Mouse (Mus musculus) retina, embryonic 14.5 days (tissue): ENCODE measurements around the gene Slain1.
A peak's percentile ranks its signal among the peaks of the same experiment; 100 is the strongest.
"Not testable (repeated sequence)": the region's sequence is repeated elsewhere in the genome, so short reads cannot be mapped to it uniquely, and the experiment has no call there.

Experiments used
- DNase-seq: peaks from one replicate; pipeline ENCODE4 v3.0.0-alpha.2; 2015; ENCODE audit warnings: low spot score

Slain1 gene

GRCm38 (mm10) chr14:103720637-103721355, 70.8 kb downstream of the Slain1 start:
- peak; percentile 87 for DNase-seq

- DNase-seq: no peak
Measured at GRCm38 (mm10) chr14:103723314-103723713, 73.3 kb downstream of the Slain1 start.

GRCm38 (mm10) chr14:103723841-103724240, 73.8 kb downstream of the Slain1 start:
- no peak for DNase-seq

GRCm38 (mm10) chr14:103728506-103728905, 78.5 kb downstream of the Slain1 start:
- DNase-seq: no peak

GRCm38 (mm10) chr14:103728951-103729725, 79.1 kb downstream of the Slain1 start:
- DNase-seq: no peak

- no peak for DNase-seq
Measured at GRCm38 (mm10) chr14:103729760-103730367, 79.8 kb downstream of the Slain1 start.

GRCm38 (mm10) chr14:103732626-103733025, 82.6 kb downstream of the Slain1 start:
- no peak for DNase-seq

GRCm38 (mm10) chr14:103741216-103741615, 91.2 kb downstream of the Slain1 start:
- no peak for DNase-seq

- no peak for DNase-seq
Measured at GRCm38 (mm10) chr14:103742150-103742549, 92.1 kb downstream of the Slain1 start.

GRCm38 (mm10) chr14:103747345-103747744, 97.3 kb downstream of the Slain1 start:
- DNase-seq: peak; percentile 19

GRCm38 (mm10) chr14:103750638-103751037, 100.6 kb downstream of the Slain1 start:
- DNase-seq: not testable (repeated sequence)

- no peak for DNase-seq
Measured at GRCm38 (mm10) chr14:103751384-103751783, 101.4 kb downstream of the Slain1 start.

GRCm38 (mm10) chr14:103752773-103753172, 102.7 kb downstream of the Slain1 start:
- no peak for DNase-seq

- no peak for DNase-seq
Measured at GRCm38 (mm10) chr14:103754041-103754440, 104.0 kb downstream of the Slain1 start.

GRCm38 (mm10) chr14:103754465-103754864, 104.4 kb downstream of the Slain1 start:
- DNase-seq: no peak
